Mouse (Mus musculus) CD8-positive naive resting alpha-beta T cell, adult 2 months (primary cell): Measurements from ENCODE around the gene Pcbp2.
A peak's percentile ranks its signal among the peaks of the same experiment; 100 is the strongest.

Experiments
- DNase-seq, 2 experiments: peaks; one replicate each; pipeline ENCODE4 v3.0.0; 2022; ENCODE audit warnings: low read depth in 2 of 2, low spot score in 2 of 2

The Pcbp2 gene

GRCm38 (mm10) chr15:102521480-102521879 is 51.1 kb downstream of the Pcbp2 start:
- DNase-seq = no peak

GRCm38 (mm10) chr15:102524892-102525485 is 54.6 kb downstream of the Pcbp2 start, which contains the start of gene Npff:
Npff (minus strand) TSS chr15:102524942.
- DNase-seq = peak; percentile 74

- peak; percentile 21 to 26 for DNase-seq
These were observed 56.0 kb downstream of the Pcbp2 start for GRCm38 (mm10) chr15:102526111-102527002.

- no peak for DNase-seq
These were observed 57.6 kb downstream of the Pcbp2 start for GRCm38 (mm10) chr15:102527936-102528335.

- no peak for DNase-seq
These were observed 58.1 kb downstream of the Pcbp2 start for GRCm38 (mm10) chr15:102528396-102528795.

- DNase-seq = no peak
These were observed 60.2 kb downstream of the Pcbp2 start for GRCm38 (mm10) chr15:102530566-102530965.

GRCm38 (mm10) chr15:102531586-102531985 is 61.2 kb downstream of the Pcbp2 start:
- DNase-seq = no peak

- no peak for DNase-seq
These were observed 62.0 kb downstream of the Pcbp2 start for GRCm38 (mm10) chr15:102532106-102532900.

GRCm38 (mm10) chr15:102533926-102534325 is 63.6 kb downstream of the Pcbp2 start:
- no peak for DNase-seq

GRCm38 (mm10) chr15:102544801-102545200 is 74.5 kb downstream of the Pcbp2 start:
- no peak for DNase-seq

GRCm38 (mm10) chr15:102546246-102546645 is 75.9 kb downstream of the Pcbp2 start:
- DNase-seq = no peak

GRCm38 (mm10) chr15:102546677-102547427 is 76.5 kb downstream of the Pcbp2 start:
- no peak for DNase-seq

- DNase-seq = no peak
These were observed 77.1 kb downstream of the Pcbp2 start for GRCm38 (mm10) chr15:102547478-102547877.
